Mouse (Mus musculus) left cerebral cortex, postnatal 36 days (tissue): ENCODE data around the gene Hspe1. TPM values are rescaled to one million over a fixed set of nuclear protein-coding genes. Genes with fewer than 3 reads are reported as not detected.
A peak's percentile ranks its signal among the peaks of the same experiment; 100 is the strongest.
"Not testable (repeated sequence)": the region's sequence is repeated elsewhere in the genome, so short reads cannot be mapped to it uniquely, and the experiment has no call there.

Experiments
- DNase-seq, 2 experiments: peaks; one replicate each; pipeline ENCODE4 v3.0.0; 2021 to 2022; ENCODE audit warnings: low spot score in 2 of 2, mixed read lengths in 1 of 2
- intact Hi-C: fragments of 180-260 bp; cut with DNase I; formaldehyde crosslinking; loops from one replicate; pipeline ENCODE4 v1.15.1; 2025
- total RNA-seq, 2 experiments: library from RNA; stranded (reverse); gene quantifications; 2 replicates each; pipeline ENCODE4 v1.2.3; 2021

Hspe1 gene
- total RNA-seq, 2 experiments from 2014 or later, result 81.2 to 91.0 TPM

- no peak for DNase-seq
- intact Hi-C loops, result no loop called here
Measured at GRCm38 (mm10) chr1:55076849-55077516, 10.9 kb upstream of the Hspe1 start.

DNA sequence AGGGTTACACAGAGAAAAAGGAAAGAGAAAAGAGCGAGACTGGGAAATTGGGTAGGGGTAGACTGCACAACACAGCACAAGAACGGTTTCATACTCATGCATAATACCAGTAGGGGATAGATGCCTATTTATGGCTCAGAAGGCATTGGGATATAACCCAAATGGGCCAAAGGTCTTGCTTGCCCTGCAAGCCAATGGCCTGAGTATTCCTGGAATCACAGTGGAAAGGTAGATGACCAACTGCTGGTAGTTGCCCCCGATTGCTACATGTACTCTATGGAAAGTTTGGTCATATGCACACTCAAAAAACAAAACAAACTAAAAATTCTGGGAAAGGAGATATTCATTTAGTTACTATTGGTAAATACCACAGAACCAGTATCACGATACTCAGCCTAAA is 8.3 kb upstream of the Hspe1 start:
- intact Hi-C loops, result loop anchor here (5.0 kb wide), 1 partner anchor 72 kb away; no protein-coding TSS in a partner anchor

DNA sequence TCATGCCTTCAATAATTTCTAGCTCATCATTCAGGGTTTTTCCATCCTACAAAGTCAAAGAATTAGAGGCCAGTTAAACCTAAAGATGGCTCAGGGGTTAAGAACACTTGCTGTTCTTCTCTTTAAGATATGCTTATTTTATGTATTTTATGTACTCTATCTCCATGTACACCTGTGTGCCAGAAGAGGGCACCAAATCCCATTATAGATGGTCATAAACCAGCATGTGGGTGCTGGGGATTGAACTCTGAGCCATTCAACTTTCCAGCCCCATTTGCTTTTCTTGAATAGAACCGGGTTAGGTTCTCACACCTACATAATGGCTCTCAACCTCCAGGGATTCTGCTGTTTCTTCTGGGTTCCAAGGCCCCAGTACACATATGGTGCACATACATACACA is 5.8 kb upstream of the Hspe1 start:
- intact Hi-C loops, result loop anchor here (5.0 kb wide), 1 partner anchor 75 kb away; no protein-coding TSS in a partner anchor
- DNase-seq, result no peak

More for the DNA sequence above, 8.3 kb upstream of the Hspe1 start:
- no peak for DNase-seq

DNA sequence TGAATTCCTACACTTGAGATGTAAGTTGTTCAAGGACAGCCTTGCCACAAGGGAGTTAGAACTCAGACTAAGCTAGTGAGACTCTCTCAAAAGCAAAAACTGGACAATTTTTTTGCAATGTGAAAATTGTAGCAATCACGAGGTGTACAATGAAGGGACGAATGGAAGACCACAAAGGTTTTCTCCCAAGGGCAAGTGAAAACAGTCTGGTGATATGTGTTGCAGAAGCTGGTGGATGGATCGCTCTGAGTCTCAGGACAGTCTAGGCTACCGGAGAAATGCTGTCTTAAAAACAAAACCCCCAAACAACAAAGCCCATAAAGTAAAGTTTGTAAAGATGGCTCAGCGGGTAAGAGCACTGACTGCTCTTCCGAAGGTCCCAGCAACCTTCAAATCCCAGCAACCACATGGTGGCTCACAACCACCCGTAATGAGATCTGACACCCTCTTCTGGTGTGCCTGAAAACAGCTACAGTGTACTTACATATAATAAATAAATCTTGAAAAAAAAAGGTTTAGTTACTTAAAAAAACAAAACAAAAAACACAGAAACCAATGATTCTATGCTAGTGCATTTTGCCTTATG is 2.1 kb upstream of the Hspe1 start:
- DNase-seq, result no peak
- intact Hi-C loops, result loop anchor here (5.0 kb wide), 1 partner anchor 151 kb away; the partner anchor contains the start of gene Mars2

GRCm38 (mm10) chr1:55086868-55087400 is 998 bp upstream of the Hspe1 start:
- DNase-seq, result peak in 1 of 2 experiments; percentile 8

GRCm38 (mm10) chr1:55087401-55087904 is 479 bp upstream of the Hspe1 start:
- intact Hi-C loops, result loop anchor here (1.0 to 5.0 kb wide), 2 partner anchors 44 to 150 kb away; partner anchors contain the start of genes Mars2 and Mob4

More at GRCm38 (mm10) chr1:55086868-55087400, 998 bp upstream of the Hspe1 start:
- intact Hi-C loops, result loop anchor here (1.0 to 5.0 kb wide), 2 partner anchors 44 to 150 kb away; partner anchors contain the start of genes Mars2 and Mob4

GRCm38 (mm10) chr1:55088611-55089497 is 922 bp downstream of the Hspe1 start:
- intact Hi-C loops, result loop anchor here (1.0 to 5.0 kb wide), 2 partner anchors 62 to 148 kb away; partner anchors contain the start of genes Mars2 and Sf3b1
- no peak for DNase-seq

More at GRCm38 (mm10) chr1:55087401-55087904, 479 bp upstream of the Hspe1 start:
- DNase-seq, result no peak

- intact Hi-C loops, result loop anchor here (5.0 kb wide), 1 partner anchor 148 kb away; the partner anchor contains the start of gene Mars2
- DNase-seq, result no peak
Measured at GRCm38 (mm10) chr1:55089498-55090064, 1.6 kb downstream of the Hspe1 start.

GRCm38 (mm10) chr1:55092056-55092455 is 4.1 kb downstream of the Hspe1 start:
- DNase-seq, result no peak
- intact Hi-C loops, result no loop called here

- intact Hi-C loops, result no loop called here
- no peak for DNase-seq
Measured at GRCm38 (mm10) chr1:55092469-55092868, 4.5 kb downstream of the Hspe1 start.

- intact Hi-C loops, result no loop called here
- DNase-seq, result no peak
Measured at GRCm38 (mm10) chr1:55106919-55107585, 19.1 kb downstream of the Hspe1 start.

- no peak for DNase-seq
- intact Hi-C loops, result no loop called here
Measured at GRCm38 (mm10) chr1:55107644-55108043, 19.7 kb downstream of the Hspe1 start.

- no peak for DNase-seq
- intact Hi-C loops, result no loop called here
Measured at GRCm38 (mm10) chr1:55108473-55108872, 20.5 kb downstream of the Hspe1 start.

DNA sequence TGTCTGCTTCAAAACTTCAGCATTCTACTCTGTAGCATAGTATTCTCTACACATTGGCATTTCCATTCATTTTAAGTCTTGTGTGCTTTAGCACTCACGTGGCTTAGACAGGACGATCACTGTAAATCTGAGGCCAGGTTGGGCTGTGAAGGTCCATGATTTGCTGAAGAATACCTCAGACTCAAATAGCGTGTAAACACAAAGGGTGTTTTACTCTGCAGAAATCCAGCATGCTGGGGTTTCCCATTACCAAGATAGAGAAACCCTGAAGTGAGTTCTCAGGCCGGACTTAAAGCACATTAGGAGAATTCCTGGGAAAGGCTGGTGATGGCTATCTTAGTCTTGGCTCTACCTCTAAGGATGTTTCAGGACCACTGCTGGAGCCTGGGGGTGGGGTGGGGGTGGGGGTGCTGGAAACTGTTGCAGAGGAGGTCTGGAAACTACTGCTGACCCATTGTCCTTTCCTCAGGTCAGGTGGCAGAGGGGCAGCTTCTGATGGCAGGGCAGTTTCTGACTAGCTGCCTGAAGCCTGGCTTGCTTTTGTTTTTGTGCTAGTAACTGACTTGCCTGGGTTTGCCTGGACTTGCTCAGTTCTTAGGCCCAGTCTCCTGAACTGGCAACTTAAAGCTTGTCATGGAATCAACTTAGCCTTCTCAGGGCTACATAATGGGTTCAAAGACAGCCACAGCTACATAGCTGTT is 21.3 kb downstream of the Hspe1 start:
- intact Hi-C loops, result no loop called here
- no peak for DNase-seq

- intact Hi-C loops, result no loop called here
- no peak for DNase-seq
Measured at GRCm38 (mm10) chr1:55123046-55123445, 35.1 kb downstream of the Hspe1 start.

GRCm38 (mm10) chr1:55123561-55123960 is 35.6 kb downstream of the Hspe1 start:
- intact Hi-C loops, result no loop called here
- no peak for DNase-seq

- intact Hi-C loops, result not testable (repeated sequence)
Measured at GRCm38 (mm10) chr1:55124136-55124535, 36.2 kb downstream of the Hspe1 start.

GRCm38 (mm10) chr1:55129716-55130115 is 41.8 kb downstream of the Hspe1 start:
- intact Hi-C loops, result loop anchor here (2.0 kb wide), 1 partner anchor 107 kb away; the partner anchor contains the start of gene Mars2
- DNase-seq, result no peak

More at GRCm38 (mm10) chr1:55124136-55124535, 36.2 kb downstream of the Hspe1 start:
- DNase-seq, result not testable (repeated sequence)
